Mouse (Mus musculus) lung, embryonic 16.5 days (tissue): ENCODE data around the gene Lpp. TPM values are rescaled to one million over a fixed set of nuclear protein-coding genes. Genes with fewer than 3 reads are reported as not detected.

Source experiments
- ATAC-seq: fragments of 200-750 bp; cut with Nextera tagmentation; 2 replicates; pipeline ENCODE4 v1.8.0; 2017; ENCODE audit warnings: low read depth, mild to moderate bottlenecking, moderate library complexity
- H3K27ac ChIP-seq: fragments of 300-500 bp; sonication (generic); 2 replicates; pipeline ENCODE4 v1.5.1; 2014; ENCODE audit warnings: mild to moderate bottlenecking, control low read depth, low read length
- H3K27me3 ChIP-seq: fragments of 300-500 bp; sonication (generic); 2 replicates; pipeline ENCODE4 v1.6.1; 2014; ENCODE audit warnings: low read depth, low read length, mixed read lengths; ENCODE audit not compliant: control insufficient read depth, insufficient read depth
- H3K36me3 ChIP-seq: fragments of 300-500 bp; sonication (generic); 2 replicates; pipeline ENCODE4 v1.6.1; 2014; ENCODE audit warnings: low read length; ENCODE audit not compliant: control insufficient read depth, insufficient read depth
- H3K4me1 ChIP-seq: fragments of 300-500 bp; sonication (generic); replicated peaks from 2 replicates; pipeline ENCODE4 v1.6.1; 2014; ENCODE audit warnings: low read length, mixed read lengths; ENCODE audit not compliant: control insufficient read depth, insufficient read depth
- H3K4me2 ChIP-seq: fragments of 300-500 bp; sonication (generic); 2 replicates; pipeline ENCODE4 v1.6.1; 2014; ENCODE audit warnings: low read depth, low read length, control low read depth
- H3K4me3 ChIP-seq: fragments of 300-500 bp; sonication (generic); 2 replicates; pipeline ENCODE4 v1.5.1; 2014; ENCODE audit warnings: mild to moderate bottlenecking, low read length, control low read depth
- H3K9ac ChIP-seq: fragments of 300-500 bp; sonication (generic); 2 replicates; pipeline ENCODE4 v1.6.1; 2014; ENCODE audit warnings: low read length, control low read depth
- H3K9me3 ChIP-seq: fragments of 300-500 bp; sonication (generic); 2 replicates; pipeline ENCODE4 v1.6.1; 2016; ENCODE audit warnings: low read length; ENCODE audit not compliant: control insufficient read depth
- WGBS: fragments of 180-500 bp; shearing (Covaris S2); extraction: QIAGEN DNeasy Blood & Tissue Kit; methylation state at CpG from one replicate; pipeline ENCODE4 v1.1.7; 2014; 5-methylcytosine and 5-hydroxymethylcytosine counted together
- polyA plus RNA-seq: library from polyadenylated mRNA; unstranded; fragments of >200 nt; fragmentation: Nextera tagmentation; extraction: Ambion mirVana; gene quantifications from 2 replicates; pipeline ENCODE4 v1.2.1, GENCODE M21; 2015

The Lpp gene
- polyA plus RNA-seq, 1 experiment from 2014 or later: 76.8 TPM

DNA sequence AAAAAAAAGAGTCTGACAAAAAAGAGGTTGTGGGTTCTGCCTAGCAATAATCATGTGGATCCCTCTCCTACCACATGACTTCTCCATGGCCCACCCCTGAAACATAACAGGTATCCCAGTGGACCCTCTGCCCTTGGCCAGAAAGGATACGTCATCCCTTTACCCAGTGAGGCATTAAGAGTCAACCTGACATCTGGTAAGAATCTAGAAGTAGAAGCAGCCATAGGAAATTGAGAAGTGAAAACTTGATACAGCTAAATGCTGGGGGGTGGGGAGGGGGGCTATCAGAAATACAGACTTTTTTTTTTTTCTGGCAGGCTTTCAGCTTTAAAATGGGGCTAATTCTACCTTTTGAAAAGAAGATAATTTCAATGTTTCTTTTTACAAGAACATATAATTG, 445.7 kb downstream of the Lpp start:
- no peaks in the 10 kb centered on the region for H3K4me1 ChIP-seq
- no peaks in the 10 kb centered on the region for H3K9me3 ChIP-seq
- H3K27me3 ChIP-seq: no peaks in the 10 kb centered on the region
- WGBS: 100% methylated on average over 1 of the region's 1 CpGs
- H3K36me3 ChIP-seq: no peaks in the 10 kb centered on the region
- no peak for ATAC-seq
- no peak overlapping the region for H3K4me2 ChIP-seq
- no peak overlapping the region for H3K27ac ChIP-seq
- no peak overlapping the region for H3K4me3 ChIP-seq
- H3K9ac ChIP-seq: no peak overlapping the region

GRCm38 (mm10) chr16:24840073-24840472, 446.8 kb downstream of the Lpp start:
- Histone ChIP-seq H3K27ac (no peak overlapping the region), H3K4me1 (no peaks in the 10 kb centered on the region), H3K27me3 (no peaks in the 10 kb centered on the region), H3K9me3 (no peaks in the 10 kb centered on the region), H3K4me3 (no peak overlapping the region), H3K36me3 (no peaks in the 10 kb centered on the region), H3K4me2 (no peak overlapping the region), H3K9ac (no peak overlapping the region)
- 85% methylated on average over 5 of the region's 5 CpGs for WGBS
- no peak for ATAC-seq

- no peak overlapping the region for H3K9ac ChIP-seq
- ATAC-seq: no peak
- H3K36me3 ChIP-seq: no peaks in the 10 kb centered on the region
- H3K27ac ChIP-seq: no peak overlapping the region
- 67% methylated on average over 1 of the region's 1 CpGs for WGBS
- H3K9me3 ChIP-seq: no peaks in the 10 kb centered on the region
- no peaks in the 10 kb centered on the region for H3K27me3 ChIP-seq
- no peak overlapping the region for H3K4me3 ChIP-seq
- no peak overlapping the region for H3K4me2 ChIP-seq
- no peaks in the 10 kb centered on the region for H3K4me1 ChIP-seq
Observed at GRCm38 (mm10) chr16:24846141-24846540, 452.8 kb downstream of the Lpp start.

DNA sequence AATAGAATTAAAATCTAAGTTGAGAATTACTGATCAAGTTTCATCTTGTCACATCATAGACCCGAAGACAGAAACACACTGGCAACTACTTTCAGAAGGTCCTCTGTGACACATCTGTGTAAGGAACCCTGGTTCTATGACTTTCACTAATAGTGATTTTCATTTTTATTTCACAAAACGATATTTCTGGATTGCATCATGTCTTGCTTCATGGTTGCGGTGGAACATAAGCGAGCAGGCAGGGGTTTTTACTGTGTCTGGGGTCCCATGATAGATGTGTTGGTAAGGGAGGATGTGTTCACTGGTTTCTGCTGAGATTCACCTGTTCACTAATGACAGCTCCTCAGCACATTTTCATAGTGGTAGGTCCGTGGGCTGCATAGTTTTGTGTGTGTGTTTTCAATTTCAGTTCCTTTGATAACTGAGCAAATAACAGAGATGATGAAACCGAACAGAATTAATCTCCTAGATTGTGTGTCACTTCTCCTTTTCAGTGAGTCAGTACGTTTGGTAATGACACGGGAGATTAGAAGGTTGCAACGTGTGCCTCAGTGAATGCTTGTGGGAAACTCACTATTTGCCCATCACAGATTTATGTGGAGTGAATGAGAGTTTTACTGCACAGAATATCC, 466.3 kb downstream of the Lpp start:
- no peak overlapping the region for H3K4me2 ChIP-seq
- no peaks in the 10 kb centered on the region for H3K4me1 ChIP-seq
- H3K36me3 ChIP-seq: no peaks in the 10 kb centered on the region
- H3K27ac ChIP-seq: no peak overlapping the region
- H3K9ac ChIP-seq: no peak overlapping the region
- H3K27me3 ChIP-seq: no peaks in the 10 kb centered on the region
- WGBS: 82% methylated on average over 9 of the region's 9 CpGs
- ATAC-seq: no peak
- no peaks in the 10 kb centered on the region for H3K9me3 ChIP-seq
- H3K4me3 ChIP-seq: no peak overlapping the region

GRCm38 (mm10) chr16:24860445-24860844, 467.1 kb downstream of the Lpp start:
- H3K4me3 ChIP-seq: no peak overlapping the region
- H3K4me2 ChIP-seq: no peak overlapping the region
- H3K27me3 ChIP-seq: no peaks in the 10 kb centered on the region
- H3K9me3 ChIP-seq: no peaks in the 10 kb centered on the region
- WGBS: 80% methylated on average over 7 of the region's 7 CpGs
- H3K4me1 ChIP-seq: no peaks in the 10 kb centered on the region
- H3K27ac ChIP-seq: no peak overlapping the region
- no peak overlapping the region for H3K9ac ChIP-seq
- no peaks in the 10 kb centered on the region for H3K36me3 ChIP-seq
- no peak for ATAC-seq

DNA sequence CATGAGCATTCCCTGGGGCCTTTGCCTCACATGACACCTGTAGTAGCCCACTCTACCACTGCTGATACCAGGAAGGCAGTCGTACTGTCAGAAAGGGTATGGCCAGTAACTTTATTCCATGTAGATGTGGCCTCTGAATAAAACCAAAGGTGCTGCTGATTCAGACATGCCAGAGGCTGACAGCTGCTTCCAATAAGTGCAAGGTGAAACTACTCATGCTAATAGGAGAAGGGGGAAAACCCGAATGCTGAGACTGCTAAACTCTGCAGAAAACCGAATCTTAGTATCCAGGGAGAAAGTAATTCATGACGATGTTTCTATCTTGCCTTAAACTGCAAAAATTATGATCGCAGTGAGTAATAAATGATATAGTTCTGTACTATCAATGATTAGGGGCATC, 468.1 kb downstream of the Lpp start:
- ATAC-seq: no peak

GRCm38 (mm10) chr16:24874235-24874634, 480.9 kb downstream of the Lpp start:
- no peak overlapping the region for H3K4me2 ChIP-seq
- H3K9me3 ChIP-seq: peaks cover 2% of the 10 kb centered on the region; the same call in 1 of the 2 replicates
- peak overlapping the region; percentile 75 for H3K27ac ChIP-seq
- no peak overlapping the region for H3K4me3 ChIP-seq
- no peaks in the 10 kb centered on the region for H3K27me3 ChIP-seq
- peaks cover 8% of the 10 kb centered on the region for H3K4me1 ChIP-seq
- WGBS: 25% methylated on average over 4 of the region's 4 CpGs
- H3K9ac ChIP-seq: no peak overlapping the region
- H3K36me3 ChIP-seq: peaks cover 10% of the 10 kb centered on the region
- ATAC-seq: peak; percentile 59; the same call in 1 of the 2 replicates

More for the DNA sequence above, 468.1 kb downstream of the Lpp start:
- no peaks in the 10 kb centered on the region for H3K27me3 ChIP-seq
- no peak overlapping the region for H3K9ac ChIP-seq
- no peaks in the 10 kb centered on the region for H3K36me3 ChIP-seq
- no peak overlapping the region for H3K4me3 ChIP-seq
- H3K4me2 ChIP-seq: no peak overlapping the region
- no peaks in the 10 kb centered on the region for H3K4me1 ChIP-seq
- H3K9me3 ChIP-seq: no peaks in the 10 kb centered on the region
- no peak overlapping the region for H3K27ac ChIP-seq
- WGBS: 85% methylated on average over 5 of the region's 5 CpGs

DNA sequence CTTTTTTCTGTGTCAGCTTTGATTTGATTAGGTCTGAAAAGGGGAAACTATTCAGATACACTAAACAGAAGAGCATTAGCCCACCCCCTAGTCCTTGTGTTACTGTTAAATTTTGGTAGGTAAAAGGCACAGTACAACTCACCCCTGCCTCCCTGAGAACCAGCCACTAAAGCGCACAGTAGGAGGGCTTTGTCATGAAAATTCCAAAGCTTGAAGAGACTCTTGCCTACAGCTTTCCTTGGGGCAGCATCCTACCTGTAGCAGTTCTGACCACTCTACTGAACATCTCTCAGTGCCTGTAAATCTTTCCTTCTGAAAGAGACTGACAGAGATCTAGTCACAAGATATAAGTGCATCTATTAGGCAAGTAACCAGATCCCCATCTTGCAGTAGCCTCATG, 482.4 kb downstream of the Lpp start:
- H3K9ac ChIP-seq: no peak overlapping the region
- peaks cover 2% of the 10 kb centered on the region; the same call in 1 of the 2 replicates for H3K9me3 ChIP-seq
- no peak for ATAC-seq
- H3K27ac ChIP-seq: no peak overlapping the region
- peaks cover 8% of the 10 kb centered on the region for H3K4me1 ChIP-seq
- H3K36me3 ChIP-seq: peaks cover 8% of the 10 kb centered on the region
- H3K4me3 ChIP-seq: no peak overlapping the region
- no peak overlapping the region for H3K4me2 ChIP-seq
- WGBS: 79% methylated on average over 1 of the region's 1 CpGs
- no peaks in the 10 kb centered on the region for H3K27me3 ChIP-seq

DNA sequence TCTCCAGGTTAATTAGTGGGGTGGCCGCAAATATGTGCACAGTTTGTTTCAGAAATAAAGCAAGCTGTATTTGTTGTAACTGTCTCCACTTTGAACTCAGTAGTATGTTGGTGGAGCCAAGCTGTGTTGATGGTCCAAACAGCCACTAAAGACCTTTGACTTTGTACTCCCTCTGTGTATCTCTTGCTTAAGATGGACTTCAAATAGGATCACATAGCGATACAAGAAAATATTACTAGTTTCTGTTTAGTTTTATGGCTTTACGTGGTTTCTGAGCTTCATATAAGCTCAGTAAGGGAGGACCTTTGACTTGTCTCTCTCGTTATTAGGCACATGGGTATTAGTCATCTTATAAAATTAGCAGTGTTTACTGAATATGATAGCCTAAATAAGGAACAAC, 485.7 kb downstream of the Lpp start:
- Histone ChIP-seq H3K4me2 (no peak overlapping the region), H3K4me3 (no peak overlapping the region), H3K27me3 (no peaks in the 10 kb centered on the region), H3K27ac (no peak overlapping the region), H3K4me1 (peaks cover 2% of the 10 kb centered on the region), H3K9me3 (no peaks in the 10 kb centered on the region), H3K9ac (no peak overlapping the region), H3K36me3 (no peaks in the 10 kb centered on the region)
- ATAC-seq: no peak
- 87% methylated on average over 4 of the region's 4 CpGs for WGBS

- no peaks in the 10 kb centered on the region for H3K9me3 ChIP-seq
- ATAC-seq: no peak
- H3K4me1 ChIP-seq: no peaks in the 10 kb centered on the region
- H3K36me3 ChIP-seq: no peaks in the 10 kb centered on the region
- 57% methylated on average over 8 of the region's 8 CpGs for whole genome bisulfite sequencing
- H3K27ac ChIP-seq: no peak overlapping the region
- H3K9ac ChIP-seq: no peak overlapping the region
- H3K4me3 ChIP-seq: no peak overlapping the region
- no peaks in the 10 kb centered on the region for H3K27me3 ChIP-seq
- H3K4me2 ChIP-seq: no peak overlapping the region
Observed at GRCm38 (mm10) chr16:24880698-24881097, 487.4 kb downstream of the Lpp start.
